Mouse (Mus musculus): ENCODE measurements around the gene Trpc4.

GRCm38 (mm10) chr3:54314055-54314454, 158.2 kb downstream of the Trpc4 start:
- TF ChIP-seq MAX (IDR thresholded peaks at IDR 0.05; ENCODE audit: low read depth) (no peak), POLR2AphosphoS2 (IDR thresholded peaks at IDR 0.05; ENCODE audit: insufficient read length, low read depth) (no peak), USF1 (IDR thresholded peaks at IDR 0.05; ENCODE audit: low read depth) (no peak)

Data from myocyte (in vitro differentiated cells).